Mouse (Mus musculus) liver, embryonic 15.5 days (tissue): ENCODE results near the gene Wwox. TPM values are rescaled to one million over a fixed set of nuclear protein-coding genes. Genes with fewer than 3 reads are reported as not detected.
A peak's percentile ranks its signal among the peaks of the same experiment; 100 is the strongest.

ENCODE experiments used
- ATAC-seq: fragments of 200-750 bp; cut with Nextera tagmentation; 2 replicates; pipeline ENCODE4 v1.8.0; 2017; ENCODE audit warnings: moderate number of reproducible peaks, mild to moderate bottlenecking, moderate library complexity; ENCODE audit not compliant: insufficient read depth
- H3K27ac ChIP-seq: fragments of 300-500 bp; sonication (generic); replicated peaks from 2 replicates; pipeline ENCODE4 v1.5.1; 2015; ENCODE audit warnings: mild to moderate bottlenecking, inconsistent platforms
- H3K27me3 ChIP-seq: fragments of 300-500 bp; sonication (generic); 2 replicates; pipeline ENCODE4 v1.6.1; 2015; ENCODE audit warnings: mild to moderate bottlenecking, inconsistent platforms
- H3K36me3 ChIP-seq: fragments of 300-500 bp; sonication (generic); replicated peaks from 2 replicates; pipeline ENCODE4 v1.6.1; 2015; ENCODE audit warnings: moderate library complexity, mild to moderate bottlenecking, inconsistent platforms
- H3K4me1 ChIP-seq: fragments of 300-500 bp; sonication (generic); replicated peaks from 2 replicates; pipeline ENCODE4 v1.6.1; 2015; ENCODE audit warnings: inconsistent platforms
- H3K4me2 ChIP-seq: fragments of 300-500 bp; sonication (generic); 2 replicates; pipeline ENCODE4 v1.6.1; 2015; ENCODE audit warnings: moderate library complexity, mild to moderate bottlenecking, inconsistent platforms
- H3K4me3 ChIP-seq: fragments of 300-500 bp; sonication (generic); replicated peaks from 2 replicates; pipeline ENCODE4 v1.5.1; 2015; ENCODE audit warnings: mild to moderate bottlenecking, inconsistent platforms
- H3K9ac ChIP-seq: fragments of 300-500 bp; sonication (generic); 2 replicates; pipeline ENCODE4 v1.6.1; 2015; ENCODE audit warnings: moderate library complexity, mild to moderate bottlenecking, inconsistent platforms
- H3K9me3 ChIP-seq: fragments of 300-500 bp; sonication (generic); replicated peaks from 2 replicates; pipeline ENCODE4 v1.6.1; 2016; ENCODE audit warnings: inconsistent platforms
- WGBS: fragments of 180-500 bp; shearing (Covaris S2); methylation state at CpG from one replicate; pipeline ENCODE4 v1.1.7; 2015; ENCODE audit warnings: mixed read lengths; ENCODE audit not compliant: insufficient replicate concordance; 5-methylcytosine and 5-hydroxymethylcytosine counted together
- polyA plus RNA-seq: library from polyadenylated mRNA; unstranded; fragments of >200 nt; fragmentation: Nextera tagmentation; extraction: Ambion mirVana; gene quantifications from 2 replicates; pipeline ENCODE4 v1.2.1, GENCODE M21; 2015

Gene Wwox
- polyA plus RNA-seq, 1 experiment from 2014 or later: 3.5 TPM

DNA sequence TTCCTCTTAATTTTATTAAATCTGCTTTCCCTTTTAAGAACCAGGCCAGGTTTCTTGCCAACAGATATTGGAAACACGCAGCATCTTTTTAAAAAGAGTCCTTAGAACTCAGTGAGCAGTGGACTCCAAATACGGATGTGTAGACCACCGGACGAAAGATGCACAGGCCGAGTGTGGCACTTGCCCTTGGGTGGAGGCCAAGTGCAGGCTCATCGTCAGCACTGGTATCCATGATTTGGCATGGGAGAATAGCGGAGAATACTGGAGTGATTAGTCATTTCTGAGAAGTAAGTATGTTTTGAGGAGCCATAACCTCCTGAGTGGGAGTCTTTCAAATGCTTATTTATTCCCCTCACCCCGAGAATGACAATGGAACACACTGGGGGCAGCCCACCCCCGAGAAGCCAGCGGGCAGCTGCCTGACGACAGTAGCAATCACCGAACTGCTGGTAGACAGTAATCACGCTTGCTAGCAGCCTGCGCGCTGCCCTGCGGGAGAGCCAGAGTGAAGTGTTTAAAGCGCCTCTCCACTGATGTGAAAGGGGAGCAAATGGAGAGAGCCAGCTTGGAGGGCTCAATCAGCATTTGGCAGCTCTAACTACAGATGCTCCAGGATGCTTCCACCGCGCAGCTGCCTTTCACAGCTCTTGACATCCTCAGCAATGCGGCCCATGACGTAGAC, 29.2 kb downstream of the Wwox start:
- Histone ChIP-seq H3K27me3 (no peaks in the 10 kb centered on the region), H3K27ac (no peak overlapping the region), H3K4me3 (no peak overlapping the region), H3K4me2 (no peak overlapping the region), H3K36me3 (0 out of 2 replicates have a peak, but pooled peaks cover 4% of the 10 kb centered on the region), H3K4me1 (no peaks in the 10 kb centered on the region), H3K9me3 (no peaks in the 10 kb centered on the region), H3K9ac (no peak overlapping the region)
- 83% methylated on average over 21 of the region's 21 CpGs for WGBS
- ATAC-seq: no peak

DNA sequence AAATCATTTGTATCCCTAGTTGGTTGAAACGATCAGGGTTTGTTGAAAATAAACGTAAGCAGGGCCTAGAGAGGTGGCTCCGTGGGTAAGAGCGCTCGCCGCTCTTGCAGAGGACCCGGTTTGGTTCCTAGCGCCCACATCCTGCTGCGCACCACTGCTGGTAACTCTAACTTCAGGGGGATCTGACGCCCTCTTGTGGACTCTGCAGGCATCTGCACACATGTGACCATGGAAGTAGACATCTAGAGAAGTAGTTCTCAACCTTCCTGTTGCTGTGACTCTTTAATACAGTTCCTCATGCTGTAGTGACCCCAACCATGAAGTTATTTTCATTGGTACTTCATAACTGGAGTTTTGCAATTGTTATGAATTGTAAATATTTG, 29.7 kb downstream of the Wwox start:
- Histone ChIP-seq H3K9me3 (no peaks in the 10 kb centered on the region), H3K27me3 (no peaks in the 10 kb centered on the region), H3K27ac (no peak overlapping the region), H3K36me3 (0 out of 2 replicates have a peak, but pooled peaks cover 4% of the 10 kb centered on the region), H3K4me2 (no peak overlapping the region), H3K4me1 (no peaks in the 10 kb centered on the region), H3K4me3 (no peak overlapping the region), H3K9ac (no peak overlapping the region)
- ATAC-seq: no peak
- 80% methylated on average over 10 of the region's 10 CpGs for WGBS

DNA sequence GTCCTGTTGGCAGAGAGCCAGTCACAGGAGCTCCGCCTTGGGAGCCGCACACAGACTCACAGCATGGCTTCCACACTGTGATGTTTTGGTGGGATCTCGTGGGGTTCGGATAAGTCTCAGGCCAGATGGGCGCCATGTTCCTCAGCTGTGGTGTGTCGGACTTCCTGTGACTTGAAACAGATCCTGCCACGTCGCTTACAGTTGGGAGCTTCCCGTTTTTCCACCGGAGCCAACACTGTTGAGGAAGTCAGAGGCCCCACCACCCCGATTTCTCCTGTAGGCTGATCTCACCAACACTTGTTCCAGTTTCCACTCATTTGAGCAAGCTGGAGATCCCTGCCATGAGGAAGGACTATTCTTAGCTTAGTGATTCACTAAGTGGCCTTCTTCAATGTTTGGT, 34.1 kb downstream of the Wwox start:
- H3K9me3 ChIP-seq: no peaks in the 10 kb centered on the region
- H3K4me2 ChIP-seq: no peak overlapping the region
- H3K36me3 ChIP-seq: 0 out of 2 replicates have a peak, but pooled peaks cover 4% of the 10 kb centered on the region
- no peak overlapping the region for H3K9ac ChIP-seq
- ATAC-seq: no peak
- WGBS: 53% methylated on average over 11 of the region's 11 CpGs
- no peaks in the 10 kb centered on the region for H3K4me1 ChIP-seq
- no peak overlapping the region for H3K4me3 ChIP-seq
- H3K27me3 ChIP-seq: no peaks in the 10 kb centered on the region
- H3K27ac ChIP-seq: no peak overlapping the region

DNA sequence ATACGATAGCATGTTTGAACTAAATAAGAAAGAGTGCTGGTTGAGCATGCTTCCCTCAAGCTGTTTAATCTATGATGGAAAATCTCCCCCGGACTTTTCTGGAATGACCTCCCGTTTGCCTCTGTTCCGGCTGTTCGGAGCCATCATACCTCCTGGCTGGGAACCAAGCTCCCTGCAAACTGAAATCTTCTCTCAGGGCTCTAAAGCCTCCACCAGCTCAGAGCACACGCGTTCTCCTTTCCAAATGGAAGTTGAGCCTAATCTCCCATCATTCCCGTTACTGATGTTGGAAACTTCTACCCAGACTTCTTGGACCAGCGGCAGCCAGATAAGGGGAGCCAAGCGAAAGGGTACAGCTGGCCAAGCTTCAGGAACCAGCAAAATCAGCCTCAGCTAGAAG, 37.5 kb downstream of the Wwox start:
- 85% methylated on average over 10 of the region's 10 CpGs for WGBS
- no peak overlapping the region for H3K27ac ChIP-seq
- no peaks in the 10 kb centered on the region for H3K36me3 ChIP-seq
- H3K4me1 ChIP-seq: peaks cover 3% of the 10 kb centered on the region; the same call in 1 of the 2 replicates
- no peak overlapping the region for H3K9ac ChIP-seq
- H3K4me2 ChIP-seq: no peak overlapping the region
- H3K27me3 ChIP-seq: no peaks in the 10 kb centered on the region
- H3K9me3 ChIP-seq: no peaks in the 10 kb centered on the region
- no peak for ATAC-seq
- H3K4me3 ChIP-seq: no peak overlapping the region

DNA sequence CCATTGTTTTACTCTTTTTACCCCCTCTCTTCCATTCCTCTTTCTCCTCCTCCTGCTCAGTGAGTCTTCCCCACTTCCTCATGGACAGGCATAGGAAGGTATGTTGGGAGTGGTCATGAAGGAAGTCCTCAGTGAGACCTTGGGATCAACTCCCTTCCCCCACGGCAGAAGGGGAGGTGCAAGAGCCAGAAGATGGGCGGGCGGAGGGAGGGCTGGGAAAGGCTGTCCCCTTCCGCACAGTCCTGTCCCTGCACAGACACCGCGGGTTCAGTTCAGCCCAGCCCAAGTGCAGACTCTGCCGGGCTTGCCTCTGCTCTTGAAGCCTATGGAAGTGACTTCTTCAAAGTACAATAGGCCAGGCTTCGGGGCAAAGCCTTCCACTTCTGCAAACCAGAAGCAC, 38.3 kb downstream of the Wwox start:
- H3K9me3 ChIP-seq: no peaks in the 10 kb centered on the region
- no peak overlapping the region for H3K27ac ChIP-seq
- peaks cover 3% of the 10 kb centered on the region; the same call in 1 of the 2 replicates for H3K4me1 ChIP-seq
- H3K9ac ChIP-seq: no peak overlapping the region
- H3K4me3 ChIP-seq: no peak overlapping the region
- no peak for ATAC-seq
- H3K4me2 ChIP-seq: no peak overlapping the region
- H3K36me3 ChIP-seq: no peaks in the 10 kb centered on the region
- WGBS: 69% methylated on average over 8 of the region's 8 CpGs
- H3K27me3 ChIP-seq: no peaks in the 10 kb centered on the region

DNA sequence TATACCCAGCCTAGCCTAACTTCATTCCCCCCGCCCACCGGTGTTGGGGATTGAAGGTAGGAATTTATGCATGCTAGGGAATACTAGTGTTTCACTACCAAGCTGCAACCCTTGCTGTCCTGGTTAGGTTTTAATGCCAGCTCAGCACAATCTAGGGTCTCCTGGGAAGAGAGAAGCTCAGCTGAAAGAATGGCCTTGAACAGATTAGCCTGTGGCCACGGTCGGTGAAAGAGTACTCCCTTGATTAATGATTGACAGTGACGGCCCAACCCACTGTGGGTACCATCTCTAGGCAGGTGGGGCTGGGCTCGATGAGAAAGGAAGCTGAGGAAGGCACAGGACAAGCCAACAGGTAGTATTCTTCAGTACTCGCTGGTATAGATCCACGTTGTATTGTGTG, 40.3 kb downstream of the Wwox start:
- ATAC-seq: peak; percentile 63
- Histone ChIP-seq H3K36me3 (no peaks in the 10 kb centered on the region), H3K4me1 (peaks cover 3% of the 10 kb centered on the region; the same call in 1 of the 2 replicates), H3K9ac (no peak overlapping the region), H3K4me3 (no peak overlapping the region), H3K4me2 (no peak overlapping the region), H3K9me3 (no peaks in the 10 kb centered on the region), H3K27ac (no peak overlapping the region), H3K27me3 (no peaks in the 10 kb centered on the region)
- 65% methylated on average over 8 of the region's 8 CpGs for WGBS

DNA sequence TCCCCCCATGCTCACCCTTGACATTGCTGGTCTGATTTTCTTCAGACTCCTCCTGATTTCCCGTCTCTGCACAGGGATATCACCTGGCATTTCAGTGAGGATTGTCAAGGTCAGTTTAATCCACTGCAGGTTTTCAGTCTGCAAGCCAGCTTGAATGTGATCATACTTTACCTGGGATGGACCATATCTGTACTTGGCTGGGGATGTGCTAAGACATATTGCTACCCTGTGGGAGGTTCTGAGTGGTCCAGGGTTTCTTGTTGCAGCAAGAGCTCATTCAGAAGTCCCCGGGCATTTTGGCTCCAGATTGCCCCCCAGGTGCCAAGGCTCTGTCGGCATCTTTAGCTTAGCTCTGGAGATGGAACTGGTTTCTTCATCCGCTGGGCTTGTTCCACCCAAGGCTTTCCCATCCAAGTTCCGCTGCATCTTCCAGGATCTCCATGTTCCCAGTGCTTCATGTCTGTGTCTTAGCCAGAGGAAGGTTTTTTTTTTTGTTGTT, 52.3 kb downstream of the Wwox start:
- Histone ChIP-seq H3K4me2 (no peak overlapping the region), H3K36me3 (no peaks in the 10 kb centered on the region), H3K27me3 (no peaks in the 10 kb centered on the region), H3K9ac (no peak overlapping the region), H3K27ac (no peak overlapping the region), H3K9me3 (no peaks in the 10 kb centered on the region), H3K4me3 (no peak overlapping the region), H3K4me1 (no peaks in the 10 kb centered on the region)
- 64% methylated on average over 5 of the region's 5 CpGs for WGBS
- no peak for ATAC-seq

DNA sequence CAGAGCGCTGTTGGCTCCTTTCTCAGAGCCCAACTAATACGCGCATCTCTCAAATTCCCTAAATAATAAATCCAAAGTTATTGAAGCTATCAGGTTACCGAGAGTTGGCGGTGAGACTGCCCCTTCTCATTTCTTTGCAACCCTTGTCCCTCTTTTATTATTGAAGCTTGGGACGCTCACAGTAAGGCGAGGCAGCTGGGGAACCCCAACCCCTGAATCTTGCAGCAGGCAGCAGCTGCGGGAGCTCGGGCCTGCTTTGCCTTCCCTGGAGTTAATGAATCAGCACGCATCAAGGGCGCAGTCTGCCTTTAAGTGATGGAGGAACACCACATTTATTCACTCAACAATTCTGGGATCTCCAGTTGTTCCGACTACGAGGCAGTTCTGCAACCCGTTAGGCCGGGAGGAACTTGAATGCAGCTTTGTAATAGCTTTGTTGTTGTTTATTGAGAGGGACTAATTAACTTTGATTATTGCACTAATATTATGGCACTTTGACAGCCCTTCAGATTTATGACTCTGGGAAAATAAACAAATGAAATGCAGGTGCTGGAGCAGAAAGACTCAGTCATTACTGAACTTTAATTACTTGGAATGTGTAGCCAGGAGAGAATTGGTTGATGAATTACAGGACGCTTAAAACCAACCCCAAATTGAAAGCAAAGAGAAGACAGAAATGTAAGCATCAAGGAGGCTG, 60.1 kb downstream of the Wwox start:
- H3K4me3 ChIP-seq: no peak overlapping the region
- no peak overlapping the region for H3K9ac ChIP-seq
- H3K27ac ChIP-seq: no peak overlapping the region
- no peak for ATAC-seq
- WGBS: 74% methylated on average over 16 of the region's 16 CpGs
- H3K27me3 ChIP-seq: no peaks in the 10 kb centered on the region
- H3K36me3 ChIP-seq: no peaks in the 10 kb centered on the region
- H3K9me3 ChIP-seq: no peaks in the 10 kb centered on the region
- H3K4me1 ChIP-seq: no peaks in the 10 kb centered on the region
- H3K4me2 ChIP-seq: no peak overlapping the region

DNA sequence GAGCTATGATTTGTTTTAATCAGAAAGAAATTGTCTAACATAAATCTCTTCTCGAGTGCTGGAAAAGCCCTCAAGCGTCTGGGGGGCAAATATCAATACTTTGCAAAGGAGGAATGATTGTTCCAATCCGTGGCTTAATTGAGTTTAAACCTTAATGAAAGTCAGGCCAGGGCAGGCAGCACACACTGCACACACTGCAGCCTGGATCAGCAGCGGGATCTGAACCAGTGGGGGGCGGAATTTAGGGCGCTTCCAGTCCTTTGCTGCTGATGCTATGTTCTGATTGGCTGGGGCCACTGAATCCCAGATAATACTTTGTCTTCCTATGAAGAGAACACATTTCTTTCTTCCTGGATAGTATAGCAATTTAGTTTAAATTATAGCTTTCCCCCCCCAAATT, 62.5 kb downstream of the Wwox start:
- no peaks in the 10 kb centered on the region for H3K36me3 ChIP-seq
- H3K9ac ChIP-seq: no peak overlapping the region
- no peak overlapping the region for H3K4me2 ChIP-seq
- H3K9me3 ChIP-seq: no peaks in the 10 kb centered on the region
- H3K27me3 ChIP-seq: no peaks in the 10 kb centered on the region
- ATAC-seq: no peak
- H3K27ac ChIP-seq: no peak overlapping the region
- no peak overlapping the region for H3K4me3 ChIP-seq
- no peaks in the 10 kb centered on the region for H3K4me1 ChIP-seq
- WGBS: 66% methylated on average over 6 of the region's 6 CpGs

DNA sequence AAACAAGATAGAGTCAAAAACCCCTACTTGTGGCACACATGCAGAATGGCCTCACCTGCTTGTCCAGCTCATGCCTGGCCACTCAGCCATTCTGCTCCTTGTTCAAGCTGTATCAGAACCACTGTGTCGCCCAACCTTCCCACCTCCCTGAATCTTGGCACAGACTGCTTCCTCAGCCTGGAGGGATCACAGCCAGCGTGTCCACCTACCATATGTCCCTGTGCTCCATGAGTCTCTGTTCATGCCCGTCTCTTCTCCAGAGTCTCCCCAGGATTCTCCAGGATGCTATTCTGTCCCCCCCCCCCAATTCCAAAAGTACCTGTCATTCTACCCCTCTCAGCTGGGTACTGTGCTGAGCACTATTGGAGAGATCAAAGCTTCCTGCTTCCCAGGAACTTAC, 63.7 kb downstream of the Wwox start:
- no peaks in the 10 kb centered on the region for H3K27me3 ChIP-seq
- ATAC-seq: no peak
- no peaks in the 10 kb centered on the region for H3K36me3 ChIP-seq
- H3K4me2 ChIP-seq: no peak overlapping the region
- 77% methylated on average over 3 of the region's 3 CpGs for WGBS
- no peaks in the 10 kb centered on the region for H3K4me1 ChIP-seq
- H3K27ac ChIP-seq: no peak overlapping the region
- H3K9ac ChIP-seq: no peak overlapping the region
- no peak overlapping the region for H3K4me3 ChIP-seq
- no peaks in the 10 kb centered on the region for H3K9me3 ChIP-seq

DNA sequence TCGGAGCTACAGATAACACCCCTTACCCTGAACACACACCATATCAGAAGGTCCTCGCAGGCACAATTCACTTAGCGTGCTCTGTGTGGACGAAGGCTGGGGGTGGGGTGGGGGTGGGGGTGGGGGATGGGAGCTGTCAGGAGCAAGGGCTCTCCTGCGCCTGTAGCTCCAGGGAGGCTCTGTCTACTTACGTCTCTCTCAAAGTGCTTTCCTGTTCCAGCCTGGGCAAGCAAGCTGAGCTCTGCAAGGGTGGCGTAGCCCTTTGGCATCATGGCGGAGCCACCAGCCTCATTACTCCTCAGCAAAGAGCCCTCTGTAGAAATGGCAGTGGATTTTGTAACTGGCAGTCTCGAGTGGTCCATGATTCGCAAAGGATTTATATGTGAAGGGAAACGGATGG, 65.4 kb downstream of the Wwox start:
- 61% methylated on average over 11 of the region's 11 CpGs for WGBS
- ATAC-seq: no peak
- no peak overlapping the region for H3K27ac ChIP-seq
- H3K36me3 ChIP-seq: no peaks in the 10 kb centered on the region
- no peak overlapping the region for H3K4me3 ChIP-seq
- H3K27me3 ChIP-seq: no peaks in the 10 kb centered on the region
- no peaks in the 10 kb centered on the region for H3K4me1 ChIP-seq
- no peak overlapping the region for H3K9ac ChIP-seq
- no peak overlapping the region for H3K4me2 ChIP-seq
- no peaks in the 10 kb centered on the region for H3K9me3 ChIP-seq
